Mouse (Mus musculus) erythroblast, embryonic 14.5 days (primary cell): ENCODE measurements around the gene Pdcd4.

ENCODE experiments used
- GATA1 ChIP-seq: IDR thresholded peaks from 2 replicates; pipeline ENCODE4 v1.6.1; 2012; ENCODE audit warnings: low read length, inconsistent platforms, mixed read lengths
- TAL1 ChIP-seq: IDR thresholded peaks from 3 replicates; pipeline ENCODE4 v1.6.1; 2012; ENCODE audit warnings: low read length, inconsistent platforms, mixed read lengths

GRCm38 (mm10) chr19:53962511-53962910, 70.5 kb downstream of the Pdcd4 start:
- no peak for TF ChIP-seq TAL1
- TF ChIP-seq GATA1 = no peak
